Mouse (Mus musculus) urinary bladder, postnatal 25 days (tissue): Measurements from ENCODE around the gene Pacs2.

Experiments
- DNase-seq: peaks from one replicate; pipeline ENCODE4 v3.0.0; 2022; ENCODE audit warnings: low spot score

Gene Pacs2

DNA sequence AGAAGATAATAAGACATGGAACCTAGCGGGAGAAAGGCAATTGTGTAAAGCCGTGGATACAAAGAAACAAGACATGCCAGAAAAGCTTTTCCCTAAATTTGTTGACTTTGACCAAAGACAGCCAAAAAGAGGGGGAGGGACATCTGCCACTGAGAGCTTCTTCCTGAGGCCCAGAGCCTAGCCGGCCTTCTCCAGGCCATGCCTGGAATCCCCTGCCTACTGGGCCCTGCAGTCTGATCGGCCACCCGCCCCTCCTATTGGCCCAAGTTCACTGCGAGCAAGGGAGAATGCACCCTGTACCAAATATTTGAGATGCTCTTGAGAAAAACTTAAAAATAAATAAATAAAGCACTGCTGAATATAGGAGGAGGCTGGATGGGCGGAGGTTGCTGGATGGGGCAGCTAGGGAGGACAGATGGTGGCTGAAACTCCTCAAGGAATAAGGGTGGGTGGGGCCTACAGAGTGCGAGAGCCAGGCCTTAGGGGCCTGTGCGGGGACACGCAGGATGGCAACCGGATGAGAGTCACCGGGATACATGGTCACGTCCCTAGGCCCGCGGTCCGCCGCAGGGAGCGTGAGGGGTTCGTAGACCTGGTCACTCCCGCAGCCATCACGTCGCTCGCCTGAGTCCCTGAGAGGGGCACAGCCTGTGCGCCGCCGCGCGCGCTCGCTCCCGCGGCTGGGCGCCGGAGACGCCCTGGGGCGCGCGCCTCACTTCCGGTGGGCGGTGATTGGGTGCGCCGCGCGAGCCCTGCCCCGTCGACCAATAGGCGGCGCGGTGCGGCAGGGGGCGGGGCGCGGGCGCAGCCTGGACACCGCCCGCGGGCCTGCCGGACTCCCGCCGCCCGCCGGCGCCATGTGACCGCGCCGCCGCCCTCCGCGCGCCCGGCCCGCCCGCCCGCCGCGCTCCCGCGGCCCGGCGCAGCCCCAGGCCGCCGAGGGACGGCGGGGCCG is at the start of gene Pacs2:
Gene Pacs2 (plus strand): TSS at position 905 of the 955 bp plus-strand sequence.
- DNase-seq: peak; percentile 97

DNA sequence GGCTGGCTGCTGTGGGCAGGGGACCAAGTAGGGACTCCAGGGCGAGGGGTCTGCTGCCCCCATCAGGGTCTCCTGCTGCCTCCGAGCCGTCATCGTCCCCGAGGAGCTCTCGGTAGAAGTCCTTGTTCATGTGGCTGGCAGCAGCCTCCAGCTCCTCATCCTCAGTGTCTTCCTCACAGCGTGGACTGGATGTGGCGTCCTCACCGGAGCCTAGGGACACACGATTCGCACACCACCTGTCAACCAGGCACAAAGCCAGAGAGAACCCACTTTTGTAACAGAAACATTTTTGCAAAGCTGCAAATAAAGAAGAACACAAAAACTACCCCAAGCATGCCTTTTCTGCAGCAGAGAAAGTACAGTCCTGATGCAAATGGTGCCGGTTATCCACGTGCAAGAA is 48.5 kb upstream of the Pacs2 start:
- DNase-seq: no peak

GRCm38 (mm10) chr12:112968943-112969342 is 45.4 kb upstream of the Pacs2 start:
- no peak for DNase-seq

DNA sequence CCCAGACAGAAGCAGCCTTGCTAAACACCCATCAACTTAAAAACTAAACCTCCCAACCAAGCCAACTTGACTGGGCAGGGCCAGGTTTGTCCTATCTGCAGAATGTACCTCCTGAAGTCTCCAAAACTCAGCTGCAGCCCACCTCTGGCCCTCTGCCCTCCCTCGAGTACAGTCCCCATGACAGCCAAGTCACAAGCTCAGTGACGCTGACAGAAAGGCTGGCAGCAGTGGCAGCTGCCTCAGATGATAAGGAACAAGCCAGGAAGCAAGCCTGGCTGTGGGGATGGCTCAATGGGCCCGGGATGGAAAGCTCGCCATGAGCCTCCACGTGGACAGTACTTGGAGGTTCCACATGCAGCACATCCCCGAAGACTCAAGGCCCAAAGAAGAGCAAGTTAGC is 44.7 kb upstream of the Pacs2 start:
- DNase-seq: no peak

DNA sequence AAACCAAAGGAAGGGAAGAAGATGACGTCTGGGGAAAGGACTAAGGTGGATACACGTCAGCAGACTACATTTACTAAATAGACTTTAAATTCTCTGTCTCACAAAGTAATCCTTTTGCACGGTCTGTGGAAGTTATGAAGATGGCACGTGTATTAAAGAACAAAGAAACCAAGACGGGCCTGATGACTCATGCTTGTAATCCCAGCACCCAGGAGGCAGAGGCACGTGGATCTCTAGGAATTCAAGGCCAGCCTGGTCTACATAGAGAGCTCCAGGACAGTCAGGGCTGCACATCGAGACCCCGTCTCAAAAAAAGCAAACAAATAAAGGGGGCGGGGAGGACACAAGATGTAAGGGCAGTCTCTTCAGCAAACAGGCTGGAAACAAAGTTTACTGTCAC is 39.6 kb upstream of the Pacs2 start:
- no peak for DNase-seq

DNA sequence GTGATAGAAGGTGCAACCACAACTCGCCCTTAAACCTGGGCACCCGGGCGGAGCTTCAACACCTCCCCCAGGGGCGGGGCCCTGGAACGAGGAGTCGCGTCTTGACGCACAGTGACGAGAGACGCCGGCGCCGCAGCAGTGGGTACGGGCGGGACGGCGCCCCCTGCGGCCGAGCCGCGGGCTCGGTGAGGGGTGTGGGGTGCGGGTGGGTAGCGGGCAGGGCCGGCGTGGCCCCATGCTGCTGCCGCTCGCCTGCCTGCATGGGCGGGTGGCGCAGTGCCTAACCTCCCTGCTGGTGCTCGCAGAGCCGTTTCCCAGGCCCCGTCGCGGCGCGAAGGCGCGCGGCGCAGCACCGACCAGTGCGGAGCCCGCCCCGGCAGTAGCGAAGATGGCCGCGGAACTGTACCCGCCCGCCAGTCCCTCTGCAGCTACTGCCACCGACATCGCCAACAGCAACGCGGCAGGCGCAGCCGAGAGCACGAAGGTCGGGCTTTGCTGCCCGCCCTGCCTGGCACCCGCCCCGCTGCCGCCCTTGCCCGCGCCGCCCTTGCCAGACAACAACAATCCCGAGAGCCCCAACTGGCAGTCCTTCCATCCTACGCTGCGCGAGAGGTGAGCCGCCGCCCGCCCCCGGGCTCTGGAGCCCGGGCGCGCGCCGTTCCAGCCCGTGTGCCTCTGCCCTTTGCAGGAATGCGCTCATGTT is 37.8 kb upstream of the Pacs2 start, which contains the start of gene Btbd6:
Gene Btbd6 (plus strand): TSS at position 112 of the 703 bp plus-strand sequence.
- DNase-seq: peak; percentile 82

DNA sequence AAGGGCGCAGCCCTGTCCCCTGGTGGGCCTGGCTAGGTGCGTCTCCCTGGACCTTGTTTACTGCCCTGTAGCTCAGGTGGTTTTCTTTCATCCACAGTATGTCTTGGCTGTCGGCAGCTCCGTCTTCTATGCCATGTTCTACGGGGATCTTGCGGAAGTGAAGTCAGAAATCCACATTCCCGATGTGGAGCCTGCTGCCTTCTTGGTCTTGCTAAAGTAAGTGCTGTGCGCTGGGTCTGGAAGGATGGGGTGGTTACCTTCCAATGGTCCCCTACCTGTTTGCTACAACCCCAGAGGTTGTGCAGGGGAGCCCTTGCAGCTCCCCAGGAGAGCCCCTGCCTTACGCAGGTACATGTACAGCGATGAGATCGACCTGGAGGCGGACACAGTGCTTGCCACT is 37.2 kb upstream of the Pacs2 start:
- no peak for DNase-seq

- no peak for DNase-seq
These were observed 32.3 kb upstream of the Pacs2 start for GRCm38 (mm10) chr12:112982031-112982430.

GRCm38 (mm10) chr12:112985346-112985745 is 29.0 kb upstream of the Pacs2 start:
- no peak for DNase-seq

- DNase-seq: peak; percentile 42
These were observed 26.4 kb upstream of the Pacs2 start for GRCm38 (mm10) chr12:112987877-112988276.

- DNase-seq: no peak
These were observed 23.5 kb upstream of the Pacs2 start for GRCm38 (mm10) chr12:112990706-112991405.

DNA sequence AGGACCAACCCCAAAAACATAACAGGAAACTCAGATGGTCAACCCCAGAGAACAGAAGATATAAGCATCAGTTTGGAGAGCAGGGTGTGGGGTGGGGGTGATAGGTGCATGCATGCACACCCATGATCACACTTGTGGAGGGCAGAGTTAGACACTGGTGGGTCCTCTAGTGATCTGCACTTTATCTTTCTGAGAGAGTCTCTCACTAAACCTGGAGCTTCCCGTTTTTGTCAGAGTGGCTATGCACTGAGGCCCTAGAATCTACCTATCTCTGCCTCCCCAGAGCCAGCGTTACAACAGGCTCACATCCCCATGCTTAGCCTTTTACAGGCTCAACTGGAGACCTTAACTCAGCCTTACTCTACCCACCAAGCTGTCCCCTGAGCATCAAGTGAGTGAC is 22.9 kb upstream of the Pacs2 start:
- DNase-seq: no peak

- DNase-seq: no peak
These were observed 20.2 kb upstream of the Pacs2 start for GRCm38 (mm10) chr12:112994153-112994552.

DNA sequence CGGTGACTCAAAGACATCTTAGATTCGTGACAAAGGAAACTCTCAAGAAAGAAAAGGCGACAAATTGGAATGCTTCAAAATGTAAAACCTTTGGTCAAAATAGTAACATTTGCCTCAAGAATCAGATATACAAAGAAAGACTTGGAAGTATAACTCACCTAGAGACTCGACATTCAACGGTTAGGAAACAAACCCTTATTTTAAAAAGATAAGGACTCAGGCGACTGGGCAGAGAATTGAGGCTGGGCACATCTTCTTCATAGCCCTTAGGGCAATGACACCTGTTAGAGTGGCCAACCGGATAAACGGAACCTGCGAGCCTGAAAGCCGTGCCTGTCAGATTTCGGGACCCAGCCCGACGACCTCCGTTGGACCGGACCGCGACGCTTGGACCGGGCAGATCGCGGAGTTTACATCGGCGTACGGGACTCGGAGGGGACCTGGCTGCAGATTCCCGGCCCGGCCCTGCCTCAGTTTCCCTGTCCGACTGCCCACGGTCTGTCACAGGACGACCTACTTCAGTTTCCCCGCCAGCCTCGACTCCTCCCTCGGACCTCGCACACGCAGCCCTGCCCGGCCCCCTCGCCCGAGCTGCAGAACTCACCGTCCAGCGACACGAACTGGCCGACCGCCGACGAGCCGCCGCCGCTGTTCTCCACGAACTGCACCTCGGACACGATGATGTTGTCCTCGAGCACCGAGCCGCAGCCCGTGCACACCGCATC is 14.6 kb upstream of the Pacs2 start:
- DNase-seq: no peak

DNA sequence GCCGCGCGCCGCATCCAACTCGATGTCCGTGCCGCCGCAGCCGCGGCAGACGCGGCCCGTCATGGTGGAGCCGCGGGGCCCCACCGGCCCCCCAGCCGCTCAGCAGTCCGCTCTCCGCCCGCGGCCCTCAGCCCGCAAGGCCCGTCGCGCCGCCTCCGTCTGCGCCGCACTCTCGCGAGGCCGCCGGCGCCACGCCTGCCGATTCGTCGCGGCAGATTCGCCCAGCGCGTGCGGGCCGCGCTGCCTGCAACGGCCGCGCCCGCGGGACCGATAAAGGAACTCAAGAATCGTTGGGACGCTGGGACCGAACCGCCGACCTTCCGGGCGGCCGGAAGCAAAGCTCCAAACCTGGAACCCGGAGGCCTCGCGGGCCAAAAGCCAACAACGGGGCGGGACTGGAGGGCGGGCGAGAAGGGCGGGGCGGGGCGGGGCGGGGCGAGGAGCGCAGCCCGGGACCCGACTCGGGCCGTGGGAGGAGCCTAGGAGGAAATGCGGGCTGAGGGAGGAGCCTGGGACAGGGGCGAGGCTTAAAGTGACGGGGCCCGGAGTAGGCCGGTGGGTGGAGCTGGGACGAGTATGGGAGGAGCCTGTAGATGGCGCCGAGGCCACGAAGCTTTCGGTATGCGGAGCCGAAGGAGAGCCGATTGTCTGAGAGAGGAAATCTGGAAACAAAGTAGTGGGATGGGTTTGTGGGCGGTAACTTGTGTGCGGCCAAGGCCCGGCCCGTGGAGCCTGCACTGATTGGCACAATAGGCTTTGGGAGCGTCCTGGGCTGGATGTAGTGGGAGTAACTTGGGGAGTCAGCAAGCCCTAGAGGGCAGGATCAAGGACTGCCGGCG is 13.8 kb upstream of the Pacs2 start, which contains the start of gene Brf1:
Gene Brf1 (minus strand): TSS at position 411 of the 839 bp plus-strand sequence.
- peak; percentile 87 for DNase-seq

GRCm38 (mm10) chr12:113001133-113001474 is 13.2 kb upstream of the Pacs2 start:
- DNase-seq: no peak

DNA sequence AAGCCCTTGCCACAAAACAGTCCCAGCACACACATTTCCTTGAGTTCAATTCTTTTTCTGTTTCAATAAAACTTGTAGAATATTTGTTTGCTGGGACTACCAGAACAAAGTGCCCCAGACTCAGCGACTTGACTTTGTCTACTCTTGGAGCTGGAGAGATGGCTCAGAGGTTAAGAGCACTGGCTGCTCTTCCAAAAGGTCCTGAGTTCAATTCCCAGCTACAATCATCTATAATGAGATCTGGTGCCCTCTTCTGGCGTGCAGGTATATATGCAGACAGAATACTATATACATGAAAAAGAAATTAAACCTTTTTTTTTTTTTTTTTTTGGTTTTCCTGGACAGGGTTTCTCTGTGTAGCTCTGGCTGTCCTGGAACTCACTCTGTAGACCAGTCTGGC is 11.6 kb upstream of the Pacs2 start:
- DNase-seq: no peak

GRCm38 (mm10) chr12:113004011-113004410 is 10.3 kb upstream of the Pacs2 start:
- no peak for DNase-seq

- peak; percentile 47 for DNase-seq
These were observed 9.3 kb upstream of the Pacs2 start for GRCm38 (mm10) chr12:113004993-113005392.

GRCm38 (mm10) chr12:113011702-113012360 is 2.5 kb upstream of the Pacs2 start:
- no peak for DNase-seq
